Comparison of ENCODE assay signal across 19 mouse cellular contexts in the genomic region with DNA sequence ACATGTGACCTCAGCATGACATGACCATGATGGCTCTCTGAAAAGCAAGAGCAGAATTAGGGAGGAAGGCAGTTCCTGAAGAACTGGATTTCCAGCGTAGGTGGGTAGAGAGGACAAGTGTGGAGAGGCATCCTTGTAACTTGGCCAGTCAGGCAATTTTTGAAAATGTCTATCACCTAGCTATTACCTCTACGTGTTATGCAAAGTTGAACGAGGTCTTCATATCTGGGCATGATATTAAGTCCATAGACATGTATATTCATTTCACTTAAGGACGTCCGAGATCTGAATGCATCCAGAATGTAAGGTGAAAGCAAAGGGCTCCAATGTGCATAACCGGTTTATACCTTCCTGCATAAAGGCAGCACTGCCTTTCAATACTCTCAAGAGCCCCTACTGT. TPM values are rescaled to one million over a fixed set of nuclear protein-coding genes. Genes with fewer than 3 reads are reported as not detected.
DNase-seq lines count a peak whose midpoint lies in the region; ATAC-seq and TF ChIP-seq lines count a peak whose summit lies in the region.
"Had no signal": no experiment of that assay in that cellular context is flagged by ENCODE, and none has a peak within 500 bp of the region (broad histone marks: within the 10 kb centered on the region; RNA-seq: fewer than 3 reads in every experiment).

No protein-coding gene starts in this region.

- TF ChIP-seq CTCF in lung, embryonic 14.5 days (IDR thresholded peaks at IDR 0.05; ENCODE audit: low read depth), result no peak
- no peak for TF ChIP-seq CTCF in lung, postnatal 0 days (IDR thresholded peaks at IDR 0.05)

- H3K4me3 ChIP-seq in lung, embryonic 14.5 days (ENCODE audit: low read depth, low read length), result peak overlapping the region; percentile 58
- peak overlapping the region; percentile 20; the same call in 1 of the 2 replicates for H3K4me3 ChIP-seq in lung, postnatal 0 days (ENCODE audit: low read depth, low read length)
- peak overlapping the region; percentile 46 for H3K4me3 ChIP-seq in stomach, embryonic 14.5 days (ENCODE audit: low read depth, low read length)
- H3K4me3 ChIP-seq: forebrain, embryonic 13.5 days; kidney, embryonic 15.5 days; myocyte had no signal

- peak overlapping the region; percentile 37; the same call in 1 of the 2 replicates for H3K27ac ChIP-seq in lung, embryonic 14.5 days (ENCODE audit: low read depth)
- peak overlapping the region; percentile 26; the same call in 1 of the 2 replicates for H3K27ac ChIP-seq in lung, postnatal 0 days (ENCODE audit: low read length)
- H3K27ac ChIP-seq in stomach, embryonic 14.5 days (ENCODE audit: low read length), result peak overlapping the region; percentile 64; the same call in 1 of the 2 replicates
- H3K27ac ChIP-seq: embryonic facial prominence, embryonic 15.5 days; forebrain, embryonic 13.5 days; hindbrain, embryonic 14.5 days; kidney, embryonic 15.5 days had no signal

- no peaks in the 10 kb centered on the region for H3K4me1 ChIP-seq in lung, embryonic 14.5 days (ENCODE audit: insufficient read depth)
- H3K4me1 ChIP-seq in lung, postnatal 0 days (ENCODE audit: insufficient read depth, low read depth, low read length), result peaks cover 6% of the 10 kb centered on the region; the same call in 1 of the 2 replicates
- peaks cover 7% of the 10 kb centered on the region; the same call in 1 of the 2 replicates for H3K4me1 ChIP-seq in stomach, embryonic 14.5 days (ENCODE audit: control insufficient read depth, insufficient read depth, low read length)

- H3K36me3 ChIP-seq in lung, embryonic 14.5 days (ENCODE audit: insufficient read depth), result peaks cover 11% of the 10 kb centered on the region; the same call in 1 of the 2 replicates
- no peaks in the 10 kb centered on the region for H3K36me3 ChIP-seq in lung, postnatal 0 days (ENCODE audit: insufficient read depth, low read length)
- no peaks in the 10 kb centered on the region for H3K36me3 ChIP-seq in stomach, embryonic 14.5 days (ENCODE audit: control insufficient read depth, insufficient read depth, low read length)
- H3K36me3 ChIP-seq: embryonic facial prominence, embryonic 15.5 days; kidney, embryonic 15.5 days had no signal

- WGBS in lung, embryonic 14.5 days, result 7% methylated on average over 6 of the region's 6 CpGs
- 5% methylated on average over 6 of the region's 6 CpGs for WGBS in lung, postnatal 0 days
- 9% methylated on average over 6 of the region's 6 CpGs for WGBS in stomach, embryonic 14.5 days

- peak; percentile 34 for DNase-seq in embryo, embryonic 11 days
- no peak for DNase-seq in embryo, embryonic 9.5 days (ENCODE audit: extremely low spot score)
- DNase-seq in lung, embryonic 14.5 days, result peak; percentile 45
- DNase-seq in lung, postnatal 25 days (ENCODE audit: low spot score), result no peak
- peak; percentile 50 for DNase-seq in lung, postnatal 0 days (ENCODE audit: low spot score)
- no peak for DNase-seq in gastrocnemius, postnatal 25 days
- DNase-seq in spleen, postnatal 36 days (ENCODE audit: low spot score in 2 of 2), result no peak
- DNase-seq: cerebellum, adult 11 months; cerebellum, postnatal 36 days; gastrocnemius, postnatal 14 days had no signal

- peak overlapping the region; percentile 57 for H3K4me2 ChIP-seq in lung, embryonic 14.5 days
- peak overlapping the region; percentile 59 for H3K4me2 ChIP-seq in lung, postnatal 0 days (replicated peaks; ENCODE audit: low read depth, low read length)
- peak overlapping the region; percentile 24 for H3K4me2 ChIP-seq in stomach, embryonic 14.5 days (replicated peaks; ENCODE audit: low read depth, low read length)
- H3K4me2 ChIP-seq: embryonic facial prominence, embryonic 15.5 days; forebrain, embryonic 13.5 days; hindbrain, embryonic 14.5 days; kidney, embryonic 15.5 days had no signal

- no peak for TF ChIP-seq EP300 in lung, postnatal 0 days (IDR thresholded peaks at IDR 0.05)

- ATAC-seq in lung, embryonic 14.5 days (ENCODE audit: insufficient read depth), result no peak
- no peak for ATAC-seq in lung, postnatal 0 days
- ATAC-seq in stomach, embryonic 14.5 days (ENCODE audit: insufficient number of reproducible peaks, insufficient read depth, low FRiP score, low read depth), result no peak
- ATAC-seq: forebrain, embryonic 13.5 days had no signal

- H3K27me3 ChIP-seq in lung, embryonic 14.5 days (ENCODE audit: insufficient read depth, low read length), result peaks cover 74% of the 10 kb centered on the region
- peaks cover 28% of the 10 kb centered on the region for H3K27me3 ChIP-seq in lung, postnatal 0 days (replicated peaks; ENCODE audit: insufficient read depth, low read length)
- H3K27me3 ChIP-seq in stomach, embryonic 14.5 days (ENCODE audit: control insufficient read depth, insufficient read depth, low read length), result peaks cover 33% of the 10 kb centered on the region

- H3K9me3 ChIP-seq in lung, embryonic 14.5 days (ENCODE audit: low read depth, low read length), result no peaks in the 10 kb centered on the region
- H3K9me3 ChIP-seq in lung, postnatal 0 days (ENCODE audit: low read length), result no peaks in the 10 kb centered on the region
- H3K9me3 ChIP-seq in stomach, embryonic 14.5 days (ENCODE audit: control insufficient read depth, low read depth, low read length), result no peaks in the 10 kb centered on the region
- H3K9me3 ChIP-seq: embryonic facial prominence, embryonic 15.5 days; forebrain, embryonic 13.5 days; kidney, embryonic 15.5 days had no signal

- H3K9ac ChIP-seq in lung, embryonic 14.5 days, result peak overlapping the region; percentile 80
- no peak overlapping the region for H3K9ac ChIP-seq in lung, postnatal 0 days (replicated peaks; ENCODE audit: low read depth)
- H3K9ac ChIP-seq in stomach, embryonic 14.5 days (replicated peaks; ENCODE audit: low read depth, low read length), result no peak overlapping the region
- H3K9ac ChIP-seq: embryonic facial prominence, embryonic 15.5 days; forebrain, embryonic 13.5 days; hindbrain, embryonic 14.5 days; kidney, embryonic 15.5 days had no signal

RNA-seq across cellular contexts. Expression of gene Foxa1, which starts 5.6 kb away (rescaled TPM):
- 21.1 and 22.5 TPM in 2 replicates for polyA plus RNA-seq in lung, embryonic 14.5 days (2014; fragmentation: Nextera tagmentation; extraction: Ambion mirVana)
- 7.9 and 8.2 TPM in 2 replicates for polyA plus RNA-seq in lung, postnatal 0 days (2015; fragmentation: Nextera tagmentation; extraction: Ambion mirVana)
- polyA plus RNA-seq in stomach, embryonic 14.5 days (2014; fragmentation: Nextera tagmentation; extraction: Ambion mirVana), result 19.6 and 20.0 TPM in 2 replicates
- total RNA-seq in gastrocnemius, postnatal 25 days (2021), result not detected
- total RNA-seq: gastrocnemius, postnatal 14 days; layer of hippocampus, postnatal 10 days; left cerebral cortex, postnatal 36 days had no signal
- polyA plus RNA-seq: myocyte had no signal

RNA-seq across cellular contexts. Expression of gene Ttc6, which starts 22.8 kb away (rescaled TPM):
- 6.9 and 7.3 TPM in 2 replicates for polyA plus RNA-seq in lung, embryonic 14.5 days (2014; fragmentation: Nextera tagmentation; extraction: Ambion mirVana)
- 2.1 and 2.5 TPM in 2 replicates for polyA plus RNA-seq in lung, postnatal 0 days (2015; fragmentation: Nextera tagmentation; extraction: Ambion mirVana)
- polyA plus RNA-seq in stomach, embryonic 14.5 days (2014; fragmentation: Nextera tagmentation; extraction: Ambion mirVana), result 9.0 and 11.4 TPM in 2 replicates
- not detected for total RNA-seq in gastrocnemius, postnatal 25 days (2021)
- total RNA-seq: adrenal gland, postnatal 4 days; gastrocnemius, postnatal 14 days had no signal
- polyA plus RNA-seq: myocyte had no signal

Comparison
In these comparisons a context has a peak if more than half of its experiments do, and no peak if none do; other contexts are left out.
1. DNase-seq: peak in embryo, embryonic 11 days (single experiment), lung, embryonic 14.5 days (single experiment) and lung, postnatal 0 days (single experiment); none in embryo, embryonic 9.5 days (single experiment), lung, postnatal 25 days (single experiment), gastrocnemius, postnatal 25 days (single experiment) and spleen, postnatal 36 days (0 of 2).
2. Peak in every context shown above with its lines, with median percentiles within 50 percentile points of each other: H3K27ac ChIP-seq, H3K4me2 ChIP-seq and H3K4me3 ChIP-seq.